Mouse (Mus musculus) heart, postnatal 10 days (tissue): Measurements from ENCODE around the gene Scin. TPM values are rescaled to one million over a fixed set of nuclear protein-coding genes. Genes with fewer than 3 reads are reported as not detected.

Experiments
- DNase-seq, 2 experiments: peaks; one replicate each; pipeline ENCODE4 v3.0.0; 2021
- intact Hi-C: fragments of 180-260 bp; cut with DNase I; formaldehyde crosslinking; loops from one replicate; pipeline ENCODE4 v1.15.1; 2025
- total RNA-seq, 2 experiments: library from RNA; stranded (reverse); gene quantifications; 2 replicates each; pipeline ENCODE4 v1.2.3; 2021

Scin gene
- total RNA-seq, 2 experiments from 2014 or later = 2.1 to 2.6 TPM

GRCm38 (mm10) chr12:40109227-40109626 lies 24.8 kb downstream of the Scin start:
- intact Hi-C loops = no loop called here
- DNase-seq = no peak

GRCm38 (mm10) chr12:40108143-40108542 lies 25.9 kb downstream of the Scin start:
- intact Hi-C loops = no loop called here

GRCm38 (mm10) chr12:40106874-40107273 lies 27.2 kb downstream of the Scin start:
- no peak for DNase-seq
- intact Hi-C loops = no loop called here

More at GRCm38 (mm10) chr12:40108143-40108542, 25.9 kb downstream of the Scin start:
- DNase-seq = no peak

DNA sequence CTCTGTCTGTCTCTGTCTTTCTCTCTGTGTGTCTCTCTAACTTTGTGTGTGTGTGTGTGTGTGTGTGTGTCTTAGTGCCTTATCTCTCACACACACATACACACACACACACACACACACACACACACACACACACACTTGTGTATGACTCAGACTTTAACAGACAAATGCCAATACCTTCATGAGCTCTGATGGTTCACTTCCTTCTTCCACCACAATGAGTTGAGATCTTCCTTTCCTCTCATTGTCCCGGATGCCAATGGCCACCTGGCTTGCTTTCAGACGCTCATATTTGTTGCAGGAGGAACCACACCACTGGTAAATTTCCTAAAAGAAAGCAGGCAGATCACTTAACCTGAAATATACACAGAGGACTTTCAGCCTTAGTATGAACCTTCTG lies 29.3 kb downstream of the Scin start:
- no peak for DNase-seq
- intact Hi-C loops = no loop called here

- DNase-seq = no peak
- intact Hi-C loops = no loop called here
Measured at GRCm38 (mm10) chr12:40102359-40102758, 31.7 kb downstream of the Scin start.

- intact Hi-C loops = no loop called here
- DNase-seq = no peak
Measured at GRCm38 (mm10) chr12:40099407-40099806, 34.6 kb downstream of the Scin start.

GRCm38 (mm10) chr12:40097449-40097848 lies 36.6 kb downstream of the Scin start:
- DNase-seq = no peak
- intact Hi-C loops = no loop called here

DNA sequence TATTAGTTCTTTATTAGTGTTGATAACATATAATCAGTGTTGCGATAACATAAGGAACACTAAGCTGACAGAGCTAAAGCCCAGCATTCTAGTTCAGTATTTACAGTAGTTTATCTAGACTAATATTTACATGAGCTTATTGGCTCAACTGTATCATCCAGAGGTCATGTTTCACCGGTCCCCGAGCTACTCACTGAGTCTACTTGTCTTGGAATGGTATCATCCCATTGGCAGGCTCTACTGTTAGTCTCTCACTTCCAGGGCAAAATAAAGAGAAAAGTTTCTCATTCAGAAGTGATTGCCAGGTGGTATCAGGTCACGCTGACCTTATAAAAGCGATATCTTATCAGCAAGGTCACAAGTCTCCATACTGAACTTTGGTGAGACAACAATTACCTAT lies 37.0 kb downstream of the Scin start:
- intact Hi-C loops = no loop called here
- no peak for DNase-seq

DNA sequence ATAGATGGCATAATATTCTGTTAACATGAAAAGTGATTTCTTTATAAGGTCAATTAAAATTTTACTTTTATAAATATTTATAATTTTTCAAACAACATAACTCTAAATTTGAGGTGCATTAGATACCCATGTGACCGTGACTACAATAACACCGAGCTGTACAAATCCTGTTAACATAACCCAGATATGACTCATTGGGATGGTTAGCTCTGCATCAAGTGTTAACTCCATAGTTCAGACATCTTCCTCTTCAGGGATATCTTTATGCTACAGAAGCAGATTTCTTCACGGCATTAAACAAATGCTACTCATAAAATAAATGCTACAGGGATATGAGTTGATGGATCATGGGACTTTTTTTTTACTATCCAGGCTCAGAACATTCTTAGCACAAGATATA lies 37.6 kb downstream of the Scin start:
- DNase-seq = no peak
- intact Hi-C loops = no loop called here

GRCm38 (mm10) chr12:40090017-40090416 lies 44.0 kb downstream of the Scin start:
- DNase-seq = no peak
- intact Hi-C loops = no loop called here

- intact Hi-C loops = no loop called here
- no peak for DNase-seq
Measured at GRCm38 (mm10) chr12:40085731-40086322, 48.2 kb downstream of the Scin start.

GRCm38 (mm10) chr12:40082453-40083238 lies 51.4 kb downstream of the Scin start:
- intact Hi-C loops = loop anchor here (1.0 to 2.0 kb wide), 2 partner anchors 82 to 116 kb away; partner anchors contain the start of gene Lsmem1
- DNase-seq = peak in 1 of 2 experiments; percentile 20

DNA sequence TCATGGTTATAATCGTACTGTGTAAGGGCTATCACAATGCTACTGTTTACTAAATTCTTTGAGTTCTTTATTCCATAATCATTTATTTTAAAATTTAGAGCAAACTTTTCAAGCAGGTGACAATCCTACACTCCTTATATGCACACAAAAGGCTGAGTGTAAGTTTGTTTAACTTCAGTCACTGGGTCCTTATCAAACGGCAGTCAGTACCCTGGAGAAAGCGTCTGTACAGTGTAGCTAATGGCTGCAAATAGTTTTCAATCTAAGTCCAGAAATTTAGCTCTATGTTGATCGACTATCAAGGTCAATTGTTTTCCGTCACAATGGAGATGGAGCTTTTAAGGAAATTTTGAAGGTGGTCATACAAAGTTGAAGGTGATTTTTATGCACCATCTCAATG lies 52.0 kb downstream of the Scin start:
- intact Hi-C loops = loop anchor here (1.0 to 2.0 kb wide), 2 partner anchors 82 to 117 kb away; partner anchors contain the start of gene Lsmem1
- no peak for DNase-seq

GRCm38 (mm10) chr12:40073660-40074059 lies 60.4 kb downstream of the Scin start:
- intact Hi-C loops = loop anchor here (2.0 kb wide), 1 partner anchor 563 kb away; no protein-coding TSS in a partner anchor

DNA sequence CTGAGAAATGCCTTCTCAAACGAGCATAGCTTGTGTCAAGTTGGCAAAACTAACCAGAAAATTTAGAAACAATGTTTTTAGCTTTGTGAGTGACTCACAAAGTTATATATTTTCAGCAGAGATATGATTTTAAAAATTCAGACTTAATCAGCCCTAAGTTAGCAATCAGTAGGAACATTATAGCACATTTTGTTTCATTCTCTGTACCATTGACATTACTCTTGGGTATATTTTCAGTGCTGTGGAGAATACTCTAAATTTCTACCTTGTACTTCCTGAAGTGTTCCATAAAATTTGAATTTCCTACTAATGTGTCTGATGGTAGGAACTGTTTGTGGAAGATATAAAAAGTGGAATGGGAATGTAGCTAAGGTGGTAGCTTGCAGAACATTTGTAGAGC lies 87.0 kb downstream of the Scin start:
- intact Hi-C loops = no loop called here
- DNase-seq = no peak

More at GRCm38 (mm10) chr12:40073660-40074059, 60.4 kb downstream of the Scin start:
- no peak for DNase-seq

DNA sequence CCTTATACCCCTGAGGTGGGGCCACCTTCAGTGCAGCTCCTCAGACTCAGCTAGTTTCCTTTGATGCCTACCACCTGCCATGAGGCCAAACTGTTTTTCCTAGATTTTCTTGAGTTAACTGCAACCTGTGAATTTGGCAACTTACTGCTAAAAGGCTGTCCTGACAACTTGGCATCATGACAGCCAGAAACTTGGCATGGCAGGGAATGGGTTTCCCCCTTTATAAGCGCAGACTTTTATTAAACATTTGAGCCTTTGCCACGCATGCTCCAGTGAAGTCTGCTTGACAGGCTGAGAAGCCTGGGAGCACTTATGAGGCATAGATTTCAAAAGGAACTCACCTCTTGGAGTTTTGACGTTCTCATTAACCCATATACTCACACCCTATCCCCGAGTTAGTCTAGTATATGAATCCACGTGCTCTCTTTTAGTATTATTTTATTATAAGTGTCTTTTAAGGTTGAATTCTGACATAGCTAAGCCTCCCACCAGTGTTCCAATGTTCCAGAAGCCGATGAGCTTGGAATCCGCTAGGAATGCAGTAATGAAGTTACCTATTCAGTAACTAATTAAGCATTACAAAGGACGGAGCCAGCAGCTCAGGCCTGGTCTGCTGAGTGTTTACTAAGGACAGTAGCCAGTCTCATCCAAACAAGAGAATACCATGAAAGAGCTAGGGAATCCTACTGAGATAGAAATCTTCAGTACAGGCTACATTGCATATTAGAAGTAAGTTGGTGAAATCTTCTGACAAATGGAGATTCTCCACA lies 90.0 kb downstream of the Scin start:
- DNase-seq = no peak
- intact Hi-C loops = no loop called here

- intact Hi-C loops = loop anchor here (1.0 kb wide), 2 partner anchors 375 to 530 kb away; no protein-coding TSS in a partner anchor
- peak; percentile 50 to 61 for DNase-seq
Measured at GRCm38 (mm10) chr12:40040067-40040466, 94.0 kb downstream of the Scin start.

- intact Hi-C loops = loop anchor here (5.0 kb wide), 2 partner anchors 81 to 296 kb away; no protein-coding TSS in a partner anchor
- peak; percentile 92 to 94 for DNase-seq
Measured at GRCm38 (mm10) chr12:40037876-40038463, 96.1 kb downstream of the Scin start, which contains the start of gene Arl4a. TSS of gene Arl4a (minus strand) at chr12:40038025.

GRCm38 (mm10) chr12:40037226-40037813 lies 96.7 kb downstream of the Scin start:
- intact Hi-C loops = loop anchor here (5.0 kb wide), 2 partner anchors 80 to 295 kb away; no protein-coding TSS in a partner anchor
- peak; percentile 99 for DNase-seq

DNA sequence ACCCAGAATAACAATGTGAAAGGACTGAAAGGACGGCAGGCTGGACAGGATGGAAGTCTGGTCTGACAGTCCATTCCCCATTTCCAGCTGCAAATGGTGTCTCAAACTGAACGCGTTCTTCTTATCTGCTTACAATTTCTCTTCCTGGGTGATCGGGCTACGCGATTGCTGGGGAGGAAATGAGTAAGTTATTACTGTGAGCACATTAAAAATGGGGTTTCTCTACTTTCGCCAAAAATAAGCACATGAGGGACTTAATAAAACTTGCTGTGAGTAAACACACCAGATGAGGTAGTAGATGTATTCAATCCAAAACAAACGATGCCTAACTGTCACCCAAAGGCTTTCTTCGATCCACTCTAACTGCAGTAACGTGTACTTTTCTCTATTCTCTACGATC lies 97.4 kb downstream of the Scin start:
- peak; percentile 32 to 36 for DNase-seq

More for the DNA sequence above, 97.4 kb downstream of the Scin start:
- intact Hi-C loops = loop anchor here (1.0 to 5.0 kb wide), 3 partner anchors 19 to 294 kb away; no protein-coding TSS in a partner anchor
